Mouse (Mus musculus) midbrain, embryonic 14.5 days (tissue): ENCODE measurements around the gene Ppp6c. TPM values are rescaled to one million over a fixed set of nuclear protein-coding genes. Genes with fewer than 3 reads are reported as not detected.
A peak's percentile ranks its signal among the peaks of the same experiment; 100 is the strongest.

ENCODE experiments used
- ATAC-seq: fragments of 200-750 bp; cut with Nextera tagmentation; 2 replicates; pipeline ENCODE4 v1.8.0; 2017; ENCODE audit warnings: moderate number of reproducible peaks, moderate library complexity; ENCODE audit not compliant: low FRiP score, low TSS enrichment
- DNase-seq: peaks from one replicate; pipeline ENCODE4 v3.0.0-alpha.2; 2015
- H3K27ac ChIP-seq: fragments of 300-500 bp; sonication (generic); replicated peaks from 2 replicates; pipeline ENCODE4 v1.5.1; 2014; ENCODE audit warnings: mild to moderate bottlenecking, low read depth, low read length, moderate library complexity
- H3K27me3 ChIP-seq: fragments of 300-500 bp; sonication (generic); 2 replicates; pipeline ENCODE4 v1.6.1; 2014; ENCODE audit warnings: low read length, control low read depth, mixed read lengths; ENCODE audit not compliant: control insufficient read depth, insufficient read depth
- H3K36me3 ChIP-seq: fragments of 300-500 bp; sonication (generic); 2 replicates; pipeline ENCODE4 v1.6.1; 2014; ENCODE audit warnings: low read length, control low read depth; ENCODE audit not compliant: control insufficient read depth, insufficient read depth
- H3K4me1 ChIP-seq: fragments of 300-500 bp; sonication (generic); 2 replicates; pipeline ENCODE4 v1.6.1; 2014; ENCODE audit warnings: mild to moderate bottlenecking, antibody characterized with exemption, low read length, control low read depth; ENCODE audit not compliant: control insufficient read depth, insufficient read depth
- H3K4me2 ChIP-seq: fragments of 300-500 bp; sonication (generic); 2 replicates; pipeline ENCODE4 v1.6.1; 2014; ENCODE audit warnings: mild to moderate bottlenecking, low read length, moderate library complexity
- H3K4me3 ChIP-seq: fragments of 300-500 bp; sonication (generic); replicated peaks from 2 replicates; pipeline ENCODE4 v1.5.1; 2014; ENCODE audit warnings: low read depth, low read length
- H3K9ac ChIP-seq: fragments of 300-500 bp; sonication (generic); replicated peaks from 2 replicates; pipeline ENCODE4 v1.6.1; 2014; ENCODE audit warnings: mild to moderate bottlenecking, low read length, moderate library complexity
- H3K9me3 ChIP-seq: fragments of 300-500 bp; sonication (generic); 2 replicates; pipeline ENCODE4 v1.6.1; 2016; ENCODE audit warnings: low read length, control low read depth, mixed read lengths; ENCODE audit not compliant: control insufficient read depth
- WGBS: fragments of 180-500 bp; shearing (Covaris S2); extraction: QIAGEN DNeasy Blood & Tissue Kit; methylation state at CpG from one replicate; pipeline ENCODE4 v1.1.7; 2014; 5-methylcytosine and 5-hydroxymethylcytosine counted together
- polyA plus RNA-seq: library from polyadenylated mRNA; unstranded; fragments of >200 nt; fragmentation: Nextera tagmentation; extraction: Ambion mirVana; gene quantifications from 2 replicates; pipeline ENCODE4 v1.2.1, GENCODE M21; 2014

Ppp6c gene
- polyA plus RNA-seq, 1 experiment from 2014 or later, result 95.3 TPM

DNA sequence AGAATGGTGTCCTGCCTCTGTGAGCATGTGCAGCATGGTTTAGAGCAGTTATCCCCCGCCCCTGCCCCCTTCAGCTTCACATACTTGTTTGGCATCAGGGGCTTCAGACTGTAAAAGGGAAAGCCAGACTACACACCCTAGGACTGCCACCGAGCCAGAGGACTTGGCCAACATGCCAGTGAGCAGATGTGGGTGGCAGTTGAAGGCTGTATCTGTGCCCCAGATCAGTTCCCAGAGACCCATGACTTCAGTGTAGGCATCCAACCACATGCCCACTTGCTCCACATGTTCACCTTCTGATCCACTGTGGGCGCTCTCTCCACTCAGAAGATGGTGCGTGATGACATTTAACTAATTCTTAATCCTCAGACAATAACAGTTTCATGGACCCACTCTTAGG lies 9.1 kb downstream of the Ppp6c start:
- Histone ChIP-seq H3K27me3 (no peaks in the 10 kb centered on the region), H3K36me3 (no peaks in the 10 kb centered on the region), H3K4me2 (no peak overlapping the region), H3K9me3 (no peaks in the 10 kb centered on the region), H3K4me1 (no peaks in the 10 kb centered on the region), H3K9ac (no peak overlapping the region), H3K27ac (no peak overlapping the region), H3K4me3 (no peak overlapping the region)
- no peak for ATAC-seq
- WGBS, result 98% methylated on average over 4 of the region's 4 CpGs
- DNase-seq, result no peak

DNA sequence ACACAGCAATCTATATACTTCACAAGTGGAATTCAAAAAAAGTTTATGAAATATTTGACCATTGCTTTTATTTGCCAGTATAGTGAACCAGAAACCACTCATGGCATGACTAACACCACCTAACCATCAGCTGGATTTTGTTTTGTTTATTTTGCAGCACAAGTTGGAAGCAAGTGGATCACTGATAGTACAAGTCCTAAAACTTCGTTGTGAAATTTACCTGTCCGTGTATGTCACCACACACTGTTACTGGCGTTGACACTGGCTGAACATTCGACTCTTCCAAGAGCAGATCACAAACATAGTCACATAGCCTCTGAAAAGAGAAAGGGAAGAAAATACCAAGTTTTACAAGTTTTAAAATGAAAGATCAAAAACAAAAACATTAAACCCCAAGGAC lies 15.5 kb downstream of the Ppp6c start:
- Histone ChIP-seq H3K27me3 (no peaks in the 10 kb centered on the region), H3K4me3 (no peak overlapping the region), H3K4me2 (no peak overlapping the region), H3K27ac (no peak overlapping the region), H3K4me1 (no peaks in the 10 kb centered on the region), H3K36me3 (peaks cover 10% of the 10 kb centered on the region; the same call in 1 of the 2 replicates), H3K9ac (no peak overlapping the region), H3K9me3 (no peaks in the 10 kb centered on the region)
- ATAC-seq (no peak), DNase-seq (no peak)
- WGBS, result 96% methylated on average over 4 of the region's 4 CpGs

DNA sequence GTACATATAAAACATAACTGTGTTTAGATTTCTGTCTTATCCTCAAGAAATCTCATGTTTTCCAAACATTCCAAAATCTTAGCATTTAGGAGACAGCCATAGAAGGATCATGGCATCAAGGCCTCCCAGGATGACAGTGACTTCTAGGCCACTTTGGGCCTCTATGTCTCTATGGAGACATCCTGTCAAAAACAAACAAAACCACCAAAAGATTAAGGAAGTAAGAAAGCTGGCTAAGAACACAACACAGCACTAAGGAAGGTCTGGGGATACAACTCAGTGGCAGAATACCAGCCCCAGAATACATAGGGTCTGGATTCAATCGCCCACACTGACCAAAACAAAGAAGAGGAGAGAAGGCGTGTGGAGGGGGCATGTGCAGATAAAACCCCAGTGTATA lies 22.9 kb downstream of the Ppp6c start:
- no peaks in the 10 kb centered on the region for H3K27me3 ChIP-seq
- 100% methylated on average over 2 of the region's 2 CpGs for WGBS
- no peak overlapping the region for H3K9ac ChIP-seq
- ATAC-seq (no peak), DNase-seq (no peak)
- peaks cover 24% of the 10 kb centered on the region for H3K36me3 ChIP-seq
- no peaks in the 10 kb centered on the region for H3K9me3 ChIP-seq
- H3K4me3 ChIP-seq, result no peak overlapping the region
- H3K27ac ChIP-seq, result no peak overlapping the region
- no peaks in the 10 kb centered on the region for H3K4me1 ChIP-seq
- H3K4me2 ChIP-seq, result no peak overlapping the region

DNA sequence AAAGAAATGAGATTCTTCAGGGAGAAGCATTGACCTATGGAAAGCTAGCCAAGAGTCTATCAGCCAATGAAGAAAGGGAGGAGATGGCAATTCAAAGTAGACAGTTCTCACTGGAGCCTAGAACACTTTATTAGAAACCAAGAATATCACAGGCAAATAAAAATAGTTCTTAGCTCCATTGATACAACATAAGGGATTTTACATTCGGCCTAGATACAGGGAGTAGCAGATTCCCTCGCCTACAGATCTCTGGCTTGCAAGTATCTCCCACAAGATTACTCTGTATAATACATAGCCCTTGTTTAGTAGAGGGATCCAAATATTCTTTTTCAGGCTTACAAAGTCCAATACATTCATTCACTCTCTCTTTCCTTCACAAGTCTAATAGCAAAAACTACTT lies 31.4 kb downstream of the Ppp6c start:
- 100% methylated on average over 2 of the region's 2 CpGs for WGBS

DNA sequence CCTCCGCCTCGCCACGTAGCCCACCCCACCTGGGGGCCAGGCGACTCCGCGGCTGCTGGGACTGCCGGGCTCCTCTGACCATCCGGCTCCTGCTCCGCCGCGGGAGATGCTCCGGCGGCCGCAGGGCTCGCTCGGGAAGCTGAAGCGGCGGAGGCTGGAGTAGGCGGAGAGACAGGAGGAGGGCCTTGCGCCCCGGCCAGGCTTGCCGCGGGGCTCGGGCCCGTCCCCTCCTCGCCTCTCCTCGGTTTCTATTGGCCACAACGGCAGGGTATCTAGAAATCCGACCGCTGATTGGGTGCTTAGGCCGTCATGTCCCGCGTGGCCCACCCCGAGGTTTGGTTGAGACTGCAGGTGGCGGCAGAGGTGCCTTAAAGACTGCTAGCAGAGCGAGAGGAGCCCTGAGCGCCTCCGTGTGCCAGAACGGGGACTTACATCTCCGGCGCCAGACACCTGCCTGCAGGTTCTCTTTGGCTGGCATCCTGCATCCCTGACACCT lies 35.6 kb downstream of the Ppp6c start, which contains the start of gene Scai:
TSS of gene Scai (minus strand) at position 174 of the 496 bp plus-strand sequence.
- Histone ChIP-seq H3K9me3 (no peaks in the 10 kb centered on the region), H3K4me1 (peaks cover 15% of the 10 kb centered on the region), H3K4me2 (peak within 1 kb of the TSS; percentile 76), H3K9ac (peak within 1 kb of the TSS; percentile 96), H3K4me3 (peak within 1 kb of the TSS; percentile 92), H3K27ac (peak within 1 kb of the TSS; percentile 99), H3K36me3 (peaks cover 19% of the 10 kb centered on the region; the same call in 1 of the 2 replicates), H3K27me3 (no peaks in the 10 kb centered on the region)
- peak; percentile 99 for DNase-seq
- peak; percentile 100 for ATAC-seq
- under 1% methylated on average over 41 of the region's 41 CpGs for WGBS

More for the DNA sequence above, 31.4 kb downstream of the Ppp6c start:
- Histone ChIP-seq H3K9me3 (no peaks in the 10 kb centered on the region), H3K4me3 (no peak overlapping the region), H3K4me2 (no peak overlapping the region), H3K36me3 (peaks cover 19% of the 10 kb centered on the region), H3K27ac (no peak overlapping the region), H3K4me1 (0 out of 2 replicates have a peak, but pooled peaks cover 3% of the 10 kb centered on the region), H3K27me3 (no peaks in the 10 kb centered on the region), H3K9ac (no peak overlapping the region)
- DNase-seq (no peak), ATAC-seq (no peak)

DNA sequence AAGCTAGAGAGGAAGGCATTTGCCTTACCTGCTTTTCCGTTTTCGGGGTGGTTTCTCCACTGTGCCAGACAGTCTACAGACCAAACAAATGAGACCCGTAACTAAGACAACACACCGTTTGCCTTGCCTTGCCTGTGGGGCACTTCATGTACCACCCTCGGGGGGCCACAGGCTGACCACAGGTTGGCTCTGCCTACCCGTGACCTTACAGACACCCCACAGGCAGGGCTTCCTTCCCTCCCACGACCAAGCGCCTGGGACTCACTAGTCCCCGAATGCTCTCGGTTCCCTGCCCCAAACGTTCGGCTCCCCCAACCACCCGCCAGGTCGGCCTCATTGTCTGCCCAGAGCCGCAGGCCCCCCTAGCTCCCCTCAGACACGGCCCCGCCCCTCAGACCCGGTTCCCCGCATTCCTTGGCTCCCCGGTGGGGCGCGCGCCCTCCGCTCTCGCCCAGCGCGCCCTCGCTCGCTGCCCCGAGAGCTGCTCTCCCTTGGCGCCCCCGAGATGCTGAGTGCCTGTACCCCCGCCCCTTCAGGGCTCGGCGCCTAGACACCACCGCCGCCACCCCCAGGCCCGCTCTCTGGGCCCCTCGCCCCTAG lies 36.2 kb downstream of the Ppp6c start:
- Histone ChIP-seq H3K9ac (peak overlapping the region; percentile 96), H3K4me1 (peaks cover 15% of the 10 kb centered on the region), H3K36me3 (peaks cover 19% of the 10 kb centered on the region; the same call in 1 of the 2 replicates), H3K4me3 (peak overlapping the region; percentile 92), H3K4me2 (peak overlapping the region; percentile 76), H3K27ac (peak overlapping the region; percentile 99), H3K9me3 (no peaks in the 10 kb centered on the region), H3K27me3 (no peaks in the 10 kb centered on the region)
- peak; percentile 87 for ATAC-seq
- DNase-seq, result peak; percentile 82
- under 1% methylated on average over 37 of the region's 39 CpGs for WGBS

DNA sequence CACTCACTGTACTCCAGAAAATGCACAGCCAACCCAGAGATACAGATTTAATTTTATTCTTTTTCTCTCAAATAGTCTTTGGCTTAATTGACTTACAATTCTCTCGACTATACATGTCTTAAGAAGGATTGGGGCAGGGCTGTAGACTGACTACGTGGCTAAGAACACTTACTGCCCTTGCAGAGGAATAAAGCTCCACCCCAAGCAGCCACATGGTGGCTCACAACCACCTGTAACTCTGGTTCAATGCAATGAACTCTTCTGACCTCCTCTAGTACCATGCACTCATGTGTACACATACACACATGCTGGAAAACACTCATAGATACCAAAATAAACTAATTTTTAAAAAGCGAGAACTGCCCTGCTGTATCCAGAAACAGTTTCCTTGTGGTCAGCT lies 40.3 kb downstream of the Ppp6c start:
- H3K4me2 ChIP-seq, result no peak overlapping the region
- no peak for ATAC-seq
- 80% methylated on average over 3 of the region's 3 CpGs for WGBS

DNA sequence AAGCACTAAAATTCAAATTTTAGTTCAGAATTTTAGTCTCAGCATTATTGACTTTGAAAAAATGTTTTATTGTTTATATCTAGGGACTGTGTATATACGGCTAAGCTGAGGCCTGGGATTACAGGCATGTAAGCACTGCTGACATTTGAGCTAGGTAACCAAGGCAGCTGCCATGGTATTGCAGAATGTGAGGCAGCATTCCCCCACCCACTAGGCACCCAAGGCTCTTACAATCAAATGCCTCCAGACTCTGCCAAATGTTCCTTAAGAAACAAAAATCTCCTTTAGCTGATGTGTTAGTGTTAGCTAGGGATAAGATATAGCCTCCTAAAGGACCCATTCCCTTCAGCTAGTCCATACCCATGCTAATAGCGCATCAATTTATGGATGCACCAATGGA lies 42.7 kb downstream of the Ppp6c start:
- Histone ChIP-seq H3K36me3 (peaks cover 39% of the 10 kb centered on the region), H3K27me3 (no peaks in the 10 kb centered on the region)
- ATAC-seq, result no peak

More for the DNA sequence above, 40.3 kb downstream of the Ppp6c start:
- H3K9ac ChIP-seq, result no peak overlapping the region
- H3K4me3 ChIP-seq, result no peak overlapping the region
- H3K27ac ChIP-seq, result no peak overlapping the region
- DNase-seq, result no peak
- peaks cover 12% of the 10 kb centered on the region for H3K4me1 ChIP-seq
- H3K27me3 ChIP-seq, result no peaks in the 10 kb centered on the region
- H3K9me3 ChIP-seq, result no peaks in the 10 kb centered on the region
- H3K36me3 ChIP-seq, result peaks cover 27% of the 10 kb centered on the region

DNA sequence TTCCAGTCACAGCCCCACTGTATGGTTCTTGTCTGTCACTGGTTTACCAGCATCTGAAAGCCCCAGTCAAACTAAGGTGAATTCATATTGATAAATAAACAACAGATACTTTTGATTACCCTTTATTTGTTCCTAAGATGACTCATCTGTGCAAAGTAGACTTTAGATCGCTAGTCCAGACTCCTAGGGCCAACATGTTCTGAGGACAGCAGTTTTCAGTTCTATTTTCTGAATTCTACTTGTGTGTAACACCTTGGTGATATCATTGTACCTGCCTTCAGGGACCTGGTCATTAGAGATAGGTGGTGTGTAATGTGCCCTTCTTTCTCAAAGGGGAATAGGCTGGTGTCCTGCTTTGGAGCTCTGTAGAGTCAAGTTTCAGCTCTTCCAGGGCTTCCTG lies 65.3 kb downstream of the Ppp6c start:
- H3K9ac ChIP-seq, result no peak overlapping the region
- H3K27me3 ChIP-seq, result no peaks in the 10 kb centered on the region
- no peak overlapping the region for H3K4me3 ChIP-seq
- no peaks in the 10 kb centered on the region; the same call in 1 of the 2 replicates for H3K36me3 ChIP-seq
- H3K4me2 ChIP-seq, result no peak overlapping the region
- no peaks in the 10 kb centered on the region for H3K9me3 ChIP-seq
- whole genome bisulfite sequencing, result 98% methylated on average over 1 of the region's 1 CpGs
- no peaks in the 10 kb centered on the region for H3K4me1 ChIP-seq
- DNase-seq (no peak), ATAC-seq (no peak)
- no peak overlapping the region for H3K27ac ChIP-seq

More for the DNA sequence above, 42.7 kb downstream of the Ppp6c start:
- peaks cover 1% of the 10 kb centered on the region; the same call in 1 of the 2 replicates for H3K4me1 ChIP-seq
- no peak overlapping the region for H3K4me3 ChIP-seq
- H3K27ac ChIP-seq, result no peak overlapping the region
- no peak for DNase-seq
- no peaks in the 10 kb centered on the region for H3K9me3 ChIP-seq
- H3K4me2 ChIP-seq, result no peak overlapping the region
- no peak overlapping the region for H3K9ac ChIP-seq
- WGBS, result 82% methylated on average over 2 of the region's 2 CpGs
